Mouse (Mus musculus) retina, adult 2 months (tissue): ENCODE results near the gene Slc22a7.

Experiments
- DNase-seq: peaks from one replicate; pipeline ENCODE4 v3.0.0-alpha.2; 2012; ENCODE audit warnings: low read depth, low spot score

Gene Slc22a7

GRCm38 (mm10) chr17:46438298-46438873 lies at the start of gene Slc22a7:
Gene Slc22a7, minus strand, starts transcription at chr17:46438457.
- no peak for DNase-seq

GRCm38 (mm10) chr17:46487431-46487830 lies 49.2 kb upstream of the Slc22a7 start, which contains the start of gene Ttbk1:
Gene Ttbk1, minus strand, starts transcription at chr17:46487675.
- DNase-seq, result no peak

GRCm38 (mm10) chr17:46486995-46487394 lies 48.7 kb upstream of the Slc22a7 start:
- DNase-seq, result no peak

- no peak for DNase-seq
Observed at GRCm38 (mm10) chr17:46484461-46484875, 46.2 kb upstream of the Slc22a7 start.

GRCm38 (mm10) chr17:46484021-46484431 lies 45.8 kb upstream of the Slc22a7 start:
- DNase-seq, result no peak

GRCm38 (mm10) chr17:46483561-46484001 lies 45.3 kb upstream of the Slc22a7 start:
- DNase-seq, result peak; percentile 65

GRCm38 (mm10) chr17:46477286-46477685 lies 39.0 kb upstream of the Slc22a7 start:
- DNase-seq, result no peak

GRCm38 (mm10) chr17:46476601-46477000 lies 38.3 kb upstream of the Slc22a7 start:
- no peak for DNase-seq

- no peak for DNase-seq
Observed at GRCm38 (mm10) chr17:46467830-46468229, 29.6 kb upstream of the Slc22a7 start.

GRCm38 (mm10) chr17:46462226-46462625 lies 24.0 kb upstream of the Slc22a7 start:
- DNase-seq, result no peak

- no peak for DNase-seq
Observed at GRCm38 (mm10) chr17:46461347-46461746, 23.1 kb upstream of the Slc22a7 start.

GRCm38 (mm10) chr17:46460673-46461072 lies 22.4 kb upstream of the Slc22a7 start:
- DNase-seq, result no peak

- no peak for DNase-seq
Observed at GRCm38 (mm10) chr17:46458439-46458838, 20.2 kb upstream of the Slc22a7 start.

GRCm38 (mm10) chr17:46457791-46458190 lies 19.5 kb upstream of the Slc22a7 start:
- DNase-seq, result no peak

- DNase-seq, result no peak
Observed at GRCm38 (mm10) chr17:46455110-46455691, 16.9 kb upstream of the Slc22a7 start.

- no peak for DNase-seq
Observed at GRCm38 (mm10) chr17:46454539-46454938, 16.3 kb upstream of the Slc22a7 start.

GRCm38 (mm10) chr17:46453970-46454411 lies 15.7 kb upstream of the Slc22a7 start:
- DNase-seq, result no peak

- DNase-seq, result no peak
Observed at GRCm38 (mm10) chr17:46453302-46453948, 15.2 kb upstream of the Slc22a7 start.

- DNase-seq, result no peak
Observed at GRCm38 (mm10) chr17:46452683-46453082, 14.4 kb upstream of the Slc22a7 start.

GRCm38 (mm10) chr17:46446264-46446663 lies 8.0 kb upstream of the Slc22a7 start:
- no peak for DNase-seq

- no peak for DNase-seq
Observed at GRCm38 (mm10) chr17:46444839-46445579, 6.8 kb upstream of the Slc22a7 start.

GRCm38 (mm10) chr17:46439176-46439575 lies 919 bp upstream of the Slc22a7 start:
- no peak for DNase-seq
